Mouse (Mus musculus) stomach, postnatal 0 days (tissue): ENCODE data around the gene Map3k5. TPM values are rescaled to one million over a fixed set of nuclear protein-coding genes. Genes with fewer than 3 reads are reported as not detected.

ENCODE experiments used
- ATAC-seq: fragments of 200-750 bp; cut with Nextera tagmentation; 2 replicates; pipeline ENCODE4 v1.8.0; 2017; ENCODE audit not compliant: low FRiP score, low TSS enrichment
- DNase-seq: peaks from one replicate; pipeline ENCODE4 v3.0.0-alpha.2; 2016; ENCODE audit warnings: low spot score
- H3K27ac ChIP-seq: fragments of 300-500 bp; sonication (generic); replicated peaks from 2 replicates; pipeline ENCODE4 v1.5.1; 2014; ENCODE audit warnings: mild to moderate bottlenecking, control low read depth
- H3K27me3 ChIP-seq: fragments of 300-500 bp; sonication (generic); 2 replicates; pipeline ENCODE4 v1.6.1; 2014; ENCODE audit warnings: low read length; ENCODE audit not compliant: control insufficient read depth, insufficient read depth
- H3K36me3 ChIP-seq: fragments of 300-500 bp; sonication (generic); 2 replicates; pipeline ENCODE4 v1.6.1; 2014; ENCODE audit warnings: low read length, mixed read lengths; ENCODE audit not compliant: control insufficient read depth, insufficient read depth
- H3K4me1 ChIP-seq: fragments of 300-500 bp; sonication (generic); replicated peaks from 2 replicates; pipeline ENCODE4 v1.6.1; 2014; ENCODE audit warnings: antibody characterized with exemption; ENCODE audit not compliant: control insufficient read depth, insufficient read depth
- H3K4me2 ChIP-seq: fragments of 300-500 bp; sonication (generic); replicated peaks from 2 replicates; pipeline ENCODE4 v1.6.1; 2014; ENCODE audit warnings: low read depth, mild to moderate bottlenecking, control low read depth, moderate library complexity
- H3K4me3 ChIP-seq: fragments of 300-500 bp; sonication (generic); 2 replicates; pipeline ENCODE4 v1.5.1; 2014; ENCODE audit warnings: low read depth, low read length, control low read depth
- H3K9ac ChIP-seq: fragments of 300-500 bp; sonication (generic); 2 replicates; pipeline ENCODE4 v1.6.1; 2014; ENCODE audit warnings: mild to moderate bottlenecking, low read length, control low read depth, mixed read lengths
- H3K9me3 ChIP-seq: fragments of 300-500 bp; sonication (generic); 2 replicates; pipeline ENCODE4 v1.6.1; 2016; ENCODE audit warnings: low read length; ENCODE audit not compliant: control insufficient read depth
- CTCF ChIP-seq: IDR thresholded peaks from 2 replicates; pipeline ENCODE4 v1.5.1; 2016; ENCODE audit warnings: antibody characterized with exemption, low read depth, mild to moderate bottlenecking, moderate library complexity
- EP300 ChIP-seq: optimal IDR thresholded peaks from 2 replicates; pipeline ENCODE3; 2016; ENCODE audit warnings: antibody characterized with exemption
- WGBS: fragments of 180-500 bp; shearing (Covaris S2); extraction: QIAGEN DNeasy Blood & Tissue Kit; methylation state at CpG from one replicate; pipeline ENCODE4 v1.1.7; 2014; 5-methylcytosine and 5-hydroxymethylcytosine counted together
- polyA plus RNA-seq: library from polyadenylated mRNA; unstranded; fragments of >200 nt; fragmentation: Nextera tagmentation; extraction: Ambion mirVana; gene quantifications from 2 replicates; pipeline ENCODE4 v1.2.1, GENCODE M21; 2015

Gene Map3k5
- polyA plus RNA-seq, 1 experiment from 2014 or later: 2.4 TPM

DNA sequence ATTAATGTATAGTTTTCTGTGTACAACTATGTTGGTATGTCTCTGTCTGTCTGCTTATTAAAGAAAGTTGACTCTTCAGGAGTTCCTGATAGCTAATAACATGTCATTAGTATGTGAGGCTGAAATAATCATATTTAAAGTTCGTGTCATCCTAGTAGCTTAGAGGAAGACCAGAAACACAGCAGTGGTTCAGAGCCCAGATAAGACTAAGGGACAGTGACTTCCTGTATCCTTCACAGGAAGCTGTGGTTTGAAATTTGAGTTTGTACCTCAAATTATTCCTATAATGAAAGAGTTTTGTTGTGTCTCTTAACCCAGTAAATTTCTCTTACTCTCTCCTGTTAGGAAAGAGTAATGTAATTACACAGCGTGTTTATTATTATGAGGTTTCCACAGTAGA is 102.1 kb downstream of the Map3k5 start:
- Histone ChIP-seq H3K36me3 (no peaks in the 10 kb centered on the region), H3K27me3 (no peaks in the 10 kb centered on the region), H3K9me3 (no peaks in the 10 kb centered on the region), H3K4me1 (no peaks in the 10 kb centered on the region), H3K9ac (no peak overlapping the region), H3K4me3 (no peak overlapping the region), H3K27ac (no peak overlapping the region), H3K4me2 (no peak overlapping the region)
- no peak for DNase-seq
- ATAC-seq: no peak
- 81% methylated on average over 2 of the region's 2 CpGs for WGBS
- no peak for TF ChIP-seq CTCF
- no peak for TF ChIP-seq EP300

- WGBS: 72% methylated on average over 7 of the region's 7 CpGs
These were observed 102.6 kb downstream of the Map3k5 start for GRCm38 (mm10) chr10:20036846-20037245.

DNA sequence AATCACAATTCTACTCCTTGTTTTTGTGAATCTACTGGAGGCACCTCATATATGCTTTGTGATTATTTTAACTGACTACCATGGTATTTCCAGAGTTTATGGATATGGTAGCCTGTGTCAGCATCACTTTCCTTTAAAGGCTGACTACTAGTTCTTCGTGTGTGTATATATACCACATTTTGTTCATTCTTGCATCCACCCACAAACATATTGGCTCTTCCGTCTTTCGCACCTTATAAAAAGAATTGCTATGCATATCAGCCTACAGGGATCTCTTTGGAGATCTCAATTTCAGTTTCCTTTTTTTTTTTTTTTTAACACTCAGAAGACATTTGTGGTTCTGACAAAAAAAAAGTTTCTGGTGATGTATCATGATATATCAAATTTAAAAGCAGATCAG is 105.3 kb downstream of the Map3k5 start:
- H3K27me3 ChIP-seq: no peaks in the 10 kb centered on the region
- H3K4me1 ChIP-seq: no peaks in the 10 kb centered on the region
- ATAC-seq (no peak), DNase-seq (no peak)
- H3K36me3 ChIP-seq: no peaks in the 10 kb centered on the region
- no peaks in the 10 kb centered on the region for H3K9me3 ChIP-seq
- 94% methylated on average over 3 of the region's 3 CpGs for WGBS
- H3K4me2 ChIP-seq: no peak overlapping the region
- TF ChIP-seq EP300: no peak
- no peak for TF ChIP-seq CTCF
- H3K9ac ChIP-seq: no peak overlapping the region
- H3K27ac ChIP-seq: no peak overlapping the region
- no peak overlapping the region for H3K4me3 ChIP-seq

More at GRCm38 (mm10) chr10:20036846-20037245, 102.6 kb downstream of the Map3k5 start:
- H3K4me1 ChIP-seq: no peaks in the 10 kb centered on the region
- TF ChIP-seq CTCF (no peak), EP300 (no peak)
- H3K4me2 ChIP-seq: no peak overlapping the region
- no peaks in the 10 kb centered on the region for H3K9me3 ChIP-seq
- no peak for DNase-seq
- H3K36me3 ChIP-seq: no peaks in the 10 kb centered on the region
- H3K27ac ChIP-seq: no peak overlapping the region
- no peak overlapping the region for H3K4me3 ChIP-seq
- no peak overlapping the region for H3K9ac ChIP-seq
- ATAC-seq: no peak
- no peaks in the 10 kb centered on the region for H3K27me3 ChIP-seq

GRCm38 (mm10) chr10:20040116-20040515 is 105.8 kb downstream of the Map3k5 start:
- Histone ChIP-seq H3K36me3 (no peaks in the 10 kb centered on the region), H3K27ac (no peak overlapping the region), H3K9ac (no peak overlapping the region), H3K27me3 (no peaks in the 10 kb centered on the region), H3K4me1 (no peaks in the 10 kb centered on the region), H3K4me2 (no peak overlapping the region), H3K4me3 (no peak overlapping the region), H3K9me3 (no peaks in the 10 kb centered on the region)
- 56% methylated on average over 7 of the region's 7 CpGs for WGBS
- TF ChIP-seq EP300 (no peak), CTCF (no peak)
- no peak for DNase-seq
- no peak for ATAC-seq

DNA sequence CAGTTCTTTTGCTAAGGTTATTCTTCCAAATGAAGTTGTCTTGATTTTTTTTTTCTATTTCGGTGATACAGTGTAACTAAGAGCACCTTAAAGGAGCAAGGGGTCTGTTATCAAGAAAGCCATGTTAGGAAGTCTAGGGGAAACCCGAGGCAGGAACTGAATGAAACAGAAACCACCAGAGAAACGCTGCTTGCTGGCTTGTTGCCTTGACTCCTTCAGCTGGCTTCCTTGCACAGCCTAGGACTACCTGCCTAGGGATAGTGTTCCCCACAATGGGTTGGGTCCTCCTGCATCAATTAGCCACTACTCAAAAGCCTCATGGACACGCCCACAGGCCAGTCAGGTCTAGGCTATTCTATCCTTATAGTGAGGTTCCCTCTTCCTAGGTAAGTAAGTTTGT is 106.4 kb downstream of the Map3k5 start:
- H3K36me3 ChIP-seq: no peaks in the 10 kb centered on the region
- H3K9me3 ChIP-seq: no peaks in the 10 kb centered on the region
- no peak overlapping the region for H3K9ac ChIP-seq
- no peak for ATAC-seq
- WGBS: 80% methylated on average over 4 of the region's 4 CpGs
- no peak for TF ChIP-seq CTCF
- TF ChIP-seq EP300: no peak
- H3K27me3 ChIP-seq: no peaks in the 10 kb centered on the region
- H3K27ac ChIP-seq: no peak overlapping the region
- H3K4me2 ChIP-seq: no peak overlapping the region
- H3K4me3 ChIP-seq: no peak overlapping the region
- no peak for DNase-seq
- no peaks in the 10 kb centered on the region for H3K4me1 ChIP-seq

- TF ChIP-seq EP300 (no peak), CTCF (no peak)
- H3K4me1 ChIP-seq: no peaks in the 10 kb centered on the region
- ATAC-seq (no peak), DNase-seq (no peak)
- no peak overlapping the region for H3K9ac ChIP-seq
- H3K27me3 ChIP-seq: no peaks in the 10 kb centered on the region
- H3K4me3 ChIP-seq: no peak overlapping the region
- no peak overlapping the region for H3K4me2 ChIP-seq
- 91% methylated on average over 8 of the region's 8 CpGs for WGBS
- no peak overlapping the region for H3K27ac ChIP-seq
- H3K36me3 ChIP-seq: no peaks in the 10 kb centered on the region
- no peaks in the 10 kb centered on the region for H3K9me3 ChIP-seq
These were observed 107.8 kb downstream of the Map3k5 start for GRCm38 (mm10) chr10:20042081-20042480.
